Mouse (Mus musculus): Measurements from ENCODE around the gene Klkb1. TPM values are rescaled to one million over a fixed set of nuclear protein-coding genes. Genes with fewer than 3 reads are reported as not detected.
A peak's percentile ranks its signal among the peaks of the same experiment; 100 is the strongest.
"Not testable (repeated sequence)": the region's sequence is repeated elsewhere in the genome, so short reads cannot be mapped to it uniquely, and the experiment has no call there.

Gene Klkb1
- not detected in 2 replicates for polyA plus RNA-seq (2012)

GRCm38 (mm10) chr8:45294687-45295086, at the start of gene Klkb1:
TSS of gene Klkb1 (minus strand) at chr8:45294859.
- H3K4me1 ChIP-seq (ENCODE audit: control insufficient read depth): no peaks in the 10 kb centered on the region
- no peaks in the 10 kb centered on the region for H3K27me3 ChIP-seq (ENCODE audit: control insufficient read depth)
- H3K9me3 ChIP-seq (ENCODE audit: control insufficient read depth, low read length): peaks cover 11% of the 10 kb centered on the region
- H3K4me3 ChIP-seq (replicated peaks): no peak within 1 kb of the TSS
- TF ChIP-seq GATA1 (IDR thresholded peaks at IDR 0.05; ENCODE audit: low read length): no peak
- TF ChIP-seq TAL1 (IDR thresholded peaks at IDR 0.05; ENCODE audit: low read length): no peak
- H3K36me3 ChIP-seq (ENCODE audit: control insufficient read depth): no peaks in the 10 kb centered on the region

DNA sequence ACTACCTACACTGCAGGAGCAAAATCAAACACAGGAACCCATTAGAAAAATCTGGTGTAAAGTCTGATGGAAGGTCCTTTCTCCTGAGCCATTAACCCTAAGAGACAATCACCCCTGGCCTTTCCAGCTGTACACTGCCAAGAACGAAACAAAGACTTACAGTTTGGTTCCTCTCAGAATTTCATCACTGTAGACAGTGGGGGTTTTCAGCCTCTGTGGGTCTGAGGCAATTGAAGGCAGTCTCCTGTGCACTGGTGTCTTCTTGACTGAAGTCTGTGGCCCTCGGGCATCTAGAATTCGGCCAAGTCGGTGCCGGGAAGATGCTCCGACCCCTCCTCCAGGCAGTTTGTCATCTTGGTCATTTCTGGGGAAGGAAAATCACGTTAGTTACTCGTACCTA, 49.6 kb upstream of the Klkb1 start:
- TF ChIP-seq GATA1 (IDR thresholded peaks at IDR 0.05; ENCODE audit: low read length) (no peak), TAL1 (IDR thresholded peaks at IDR 0.05; ENCODE audit: low read length) (no peak)
- H3K4me3 ChIP-seq (replicated peaks): no peak overlapping the region
- H3K9me3 ChIP-seq (ENCODE audit: control insufficient read depth, low read length): peaks cover 3% of the 10 kb centered on the region; the same call in 1 of the 2 replicates
- H3K4me1 ChIP-seq (ENCODE audit: control insufficient read depth): no peaks in the 10 kb centered on the region
- H3K36me3 ChIP-seq (ENCODE audit: control insufficient read depth): no peaks in the 10 kb centered on the region; the same call in 1 of the 2 replicates
- H3K27me3 ChIP-seq (ENCODE audit: control insufficient read depth): no peaks in the 10 kb centered on the region

GRCm38 (mm10) chr8:45341630-45342628, 47.3 kb upstream of the Klkb1 start:
- no peaks in the 10 kb centered on the region for H3K27me3 ChIP-seq (ENCODE audit: control insufficient read depth)
- no peaks in the 10 kb centered on the region for H3K9me3 ChIP-seq (ENCODE audit: control insufficient read depth, low read length)
- H3K4me3 ChIP-seq (replicated peaks): no peak overlapping the region
- TF ChIP-seq GATA1 (IDR thresholded peaks at IDR 0.05; ENCODE audit: low read length): no peak
- no peak for TF ChIP-seq TAL1 (IDR thresholded peaks at IDR 0.05; ENCODE audit: low read length)
- H3K4me1 ChIP-seq (ENCODE audit: control insufficient read depth): no peaks in the 10 kb centered on the region
- no peaks in the 10 kb centered on the region for H3K36me3 ChIP-seq (ENCODE audit: control insufficient read depth)

- peaks cover 6% of the 10 kb centered on the region for H3K27me3 ChIP-seq (ENCODE audit: control insufficient read depth)
- TF ChIP-seq GATA1 (IDR thresholded peaks at IDR 0.05; ENCODE audit: low read length): no peak
- no peak for TF ChIP-seq TAL1 (IDR thresholded peaks at IDR 0.05; ENCODE audit: low read length)
- no peaks in the 10 kb centered on the region for H3K36me3 ChIP-seq (ENCODE audit: control insufficient read depth)
- no peaks in the 10 kb centered on the region for H3K9me3 ChIP-seq (ENCODE audit: control insufficient read depth, low read length)
- no peaks in the 10 kb centered on the region for H3K4me1 ChIP-seq (ENCODE audit: control insufficient read depth)
- H3K4me3 ChIP-seq (replicated peaks): peak overlapping the region; percentile 55
Observed at GRCm38 (mm10) chr8:45333493-45333892, 38.8 kb upstream of the Klkb1 start.

GRCm38 (mm10) chr8:45332685-45333409, 38.2 kb upstream of the Klkb1 start, which contains the start of gene Cyp4v3:
TSS of gene Cyp4v3 (minus strand) at chr8:45333216.
- Histone ChIP-seq H3K36me3 (ENCODE audit: control insufficient read depth) (no peaks in the 10 kb centered on the region), H3K9me3 (ENCODE audit: control insufficient read depth, low read length) (no peaks in the 10 kb centered on the region), H3K4me1 (ENCODE audit: control insufficient read depth) (no peaks in the 10 kb centered on the region), H3K27me3 (ENCODE audit: control insufficient read depth) (peaks cover 6% of the 10 kb centered on the region), H3K4me3 (replicated peaks) (peak within 1 kb of the TSS; percentile 55)
- TF ChIP-seq GATA1 (IDR thresholded peaks at IDR 0.05; ENCODE audit: low read length): no peak
- no peak for TF ChIP-seq TAL1 (IDR thresholded peaks at IDR 0.05; ENCODE audit: low read length)

GRCm38 (mm10) chr8:45330856-45331255, 36.2 kb upstream of the Klkb1 start:
- TF ChIP-seq TAL1 (IDR thresholded peaks at IDR 0.05; ENCODE audit: low read length) (no peak), GATA1 (IDR thresholded peaks at IDR 0.05; ENCODE audit: low read length) (no peak)
- Histone ChIP-seq H3K9me3 (ENCODE audit: control insufficient read depth, low read length) (no peaks in the 10 kb centered on the region), H3K36me3 (ENCODE audit: control insufficient read depth) (no peaks in the 10 kb centered on the region), H3K27me3 (ENCODE audit: control insufficient read depth) (peaks cover 6% of the 10 kb centered on the region), H3K4me3 (replicated peaks) (no peak overlapping the region), H3K4me1 (ENCODE audit: control insufficient read depth) (no peaks in the 10 kb centered on the region)

DNA sequence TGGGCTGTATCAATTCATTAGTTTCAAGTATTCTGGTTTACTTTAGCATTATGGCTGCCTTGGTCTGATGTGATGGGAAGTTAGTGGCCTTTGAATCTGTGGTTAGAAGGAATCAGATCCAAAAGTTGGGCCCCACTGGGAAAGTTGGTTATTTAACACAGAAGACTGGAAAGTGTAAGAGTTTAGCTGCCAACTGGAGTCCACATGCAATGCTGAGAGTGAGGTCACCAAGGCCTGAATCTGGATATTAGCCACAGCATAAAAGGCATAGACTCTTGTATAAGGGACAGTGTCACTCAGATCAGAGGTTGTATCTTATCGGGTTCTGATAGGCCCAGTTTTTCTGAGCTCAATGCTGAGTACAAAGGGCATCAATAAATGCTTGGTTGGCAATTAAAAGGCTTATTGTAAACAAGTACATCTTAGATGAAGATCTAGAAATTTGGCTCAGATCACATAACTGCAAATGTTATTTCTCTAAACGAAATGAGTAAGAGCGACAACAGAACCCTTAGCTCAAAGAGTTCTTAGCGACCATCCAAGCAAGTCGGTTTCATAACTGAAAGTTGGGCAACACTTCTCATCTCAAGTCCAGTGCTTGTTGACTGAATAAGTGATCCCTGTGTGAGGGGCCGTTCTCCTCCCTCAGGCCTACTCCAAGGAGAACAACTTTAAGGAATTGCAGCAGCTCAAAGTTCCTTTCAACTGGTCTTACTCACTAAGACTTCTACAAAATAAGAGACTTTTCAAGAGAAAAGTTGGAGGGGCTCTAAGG, 34.7 kb upstream of the Klkb1 start:
- H3K9me3 ChIP-seq (ENCODE audit: control insufficient read depth, low read length): no peaks in the 10 kb centered on the region
- TF ChIP-seq GATA1 (IDR thresholded peaks at IDR 0.05; ENCODE audit: low read length) (no peak), TAL1 (IDR thresholded peaks at IDR 0.05; ENCODE audit: low read length) (no peak)
- H3K4me1 ChIP-seq (ENCODE audit: control insufficient read depth): no peaks in the 10 kb centered on the region
- H3K27me3 ChIP-seq (ENCODE audit: control insufficient read depth): peaks cover 6% of the 10 kb centered on the region
- H3K36me3 ChIP-seq (ENCODE audit: control insufficient read depth): no peaks in the 10 kb centered on the region
- H3K4me3 ChIP-seq (replicated peaks): no peak overlapping the region

- H3K4me3 ChIP-seq (replicated peaks); H3K27me3 ChIP-seq (ENCODE audit: control insufficient read depth); H3K4me1 ChIP-seq (ENCODE audit: control insufficient read depth); H3K36me3 ChIP-seq (ENCODE audit: control insufficient read depth); H3K9me3 ChIP-seq (ENCODE audit: control insufficient read depth, low read length): not testable (repeated sequence)
Observed at GRCm38 (mm10) chr8:45327076-45327475, 32.4 kb upstream of the Klkb1 start.
